Mouse (Mus musculus): ENCODE measurements around the gene Arfgap1. TPM values are rescaled to one million over a fixed set of nuclear protein-coding genes. Genes with fewer than 3 reads are reported as not detected.

Gene Arfgap1
- total and polyA plus RNA-seq, 3 experiments, result 28.8 to 32.2 (median 31.9) TPM

DNA sequence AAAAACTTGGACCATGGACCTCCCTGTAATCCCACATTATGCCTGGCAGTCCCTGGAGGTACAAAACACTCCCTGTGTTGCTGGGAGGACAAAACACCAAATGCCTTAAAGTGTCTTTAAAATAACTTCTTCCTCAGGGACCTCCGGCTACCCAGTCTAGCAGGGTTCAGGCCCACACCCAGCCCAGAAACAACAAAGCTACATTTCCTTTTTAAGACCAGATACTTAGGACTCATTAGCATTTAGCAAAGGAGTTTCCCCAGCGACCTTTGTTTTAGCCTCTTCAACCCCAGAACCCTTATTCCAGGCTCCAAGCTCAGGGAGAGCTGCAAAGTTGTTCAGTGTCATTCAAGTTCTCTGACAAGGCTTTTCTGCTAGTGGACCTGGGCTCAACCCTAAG lies 13.4 kb upstream of the Arfgap1 start:
- H3K27me3 ChIP-seq (ENCODE audit: control insufficient read depth, insufficient read depth, low read length), result 0 out of 2 replicates have a peak, but pooled peaks cover 2% of the 10 kb centered on the region

DNA sequence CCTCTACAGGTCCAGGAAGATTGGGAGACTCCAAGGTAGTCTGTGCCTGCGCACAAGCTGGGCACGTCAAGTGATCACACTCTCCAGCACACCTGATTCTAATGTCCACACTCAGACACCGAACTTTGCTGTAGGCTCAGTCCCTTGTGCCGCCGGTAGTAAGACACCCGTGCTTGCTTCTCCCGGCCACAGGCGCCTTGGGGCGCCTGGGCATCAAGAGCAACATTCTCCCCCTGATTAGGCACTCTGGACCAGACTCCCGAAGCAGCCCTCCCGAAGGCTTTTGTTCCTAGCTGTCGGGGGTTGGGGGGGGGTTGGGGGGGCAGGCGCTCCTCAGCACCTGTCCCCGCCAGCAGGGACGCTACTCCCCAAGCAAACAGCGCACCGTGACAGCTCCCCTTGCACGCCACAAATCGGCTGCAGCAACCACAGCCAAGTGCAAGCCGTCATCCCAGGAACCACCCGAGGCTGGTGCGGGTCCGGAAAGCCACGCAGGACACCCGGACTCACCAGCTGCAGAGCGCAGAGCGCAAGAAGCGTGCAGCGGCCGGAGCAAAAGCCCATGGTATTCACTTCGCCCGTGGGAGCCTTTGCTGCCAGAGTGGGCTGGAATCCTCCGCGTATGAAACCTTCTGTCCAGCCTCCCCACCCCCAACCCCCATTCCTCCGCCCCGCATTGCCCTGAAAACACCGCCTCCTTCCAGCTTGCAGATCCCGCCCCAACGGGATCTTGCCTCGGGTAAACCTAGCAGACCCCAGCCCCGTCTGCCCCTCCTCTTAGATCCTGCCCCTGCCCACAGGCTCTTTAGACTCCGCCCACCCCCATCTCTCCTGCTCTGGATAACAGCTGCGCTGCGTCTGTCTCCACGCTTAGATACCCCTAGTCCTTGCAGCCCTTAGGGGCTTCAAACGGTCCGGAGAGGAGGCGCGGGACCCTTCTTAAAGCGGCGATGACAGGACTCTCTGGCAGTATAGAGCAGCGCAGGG lies 12.7 kb upstream of the Arfgap1 start, which contains the start of gene Nkain4:
Gene Nkain4, minus strand, starts transcription at position 639 of the 987 bp plus-strand sequence.
- TF ChIP-seq CTCF (IDR thresholded peaks at IDR 0.05) (peak; percentile 42), EP300 (IDR thresholded peaks at IDR 0.05; ENCODE audit: insufficient read depth, low read depth, low read length) (no peak), POLR2A (IDR thresholded peaks at IDR 0.05; ENCODE audit: insufficient read depth, low read depth, low read length) (no peak)
- Histone ChIP-seq H3K4me1 (ENCODE audit: control insufficient read depth, insufficient read depth, low read length) (no peaks in the 10 kb centered on the region), H3K9ac (ENCODE audit: low read depth, low read length) (peak within 1 kb of the TSS; percentile 40), H3K79me2 (replicated peaks; ENCODE audit: control insufficient read depth, insufficient read depth, low read length) (no peaks in the 10 kb centered on the region), H3K27ac (no peak within 1 kb of the TSS), H3K36me3 (ENCODE audit: control insufficient read depth, insufficient read depth, low read length) (no peaks in the 10 kb centered on the region), H3K27me3 (ENCODE audit: control insufficient read depth, insufficient read depth, low read length) (0 out of 2 replicates have a peak, but pooled peaks cover 2% of the 10 kb centered on the region), H3K4me3 (peak within 1 kb of the TSS; percentile 47)
- 3% methylated on average over 50 of the region's 52 CpGs for WGBS
- intact Hi-C loops (cut with DNase I), result no loop called here
- DNase-seq, result peak; percentile 30 to 44

More for the DNA sequence above, 13.4 kb upstream of the Arfgap1 start:
- H3K79me2 ChIP-seq (replicated peaks; ENCODE audit: control insufficient read depth, insufficient read depth, low read length), result no peaks in the 10 kb centered on the region
- intact Hi-C loops (cut with DNase I), result no loop called here
- no peaks in the 10 kb centered on the region for H3K36me3 ChIP-seq (ENCODE audit: control insufficient read depth, insufficient read depth, low read length)
- H3K27ac ChIP-seq, result no peak overlapping the region
- no peak overlapping the region for H3K9ac ChIP-seq (ENCODE audit: low read depth, low read length)
- WGBS, result 61% methylated on average over 2 of the region's 2 CpGs
- H3K4me3 ChIP-seq, result no peak overlapping the region
- H3K4me1 ChIP-seq (ENCODE audit: control insufficient read depth, insufficient read depth, low read length), result no peaks in the 10 kb centered on the region
- no peak for DNase-seq
- TF ChIP-seq CTCF (IDR thresholded peaks at IDR 0.05) (no peak), EP300 (IDR thresholded peaks at IDR 0.05; ENCODE audit: insufficient read depth, low read depth, low read length) (no peak), POLR2A (IDR thresholded peaks at IDR 0.05; ENCODE audit: insufficient read depth, low read depth, low read length) (no peak)

DNA sequence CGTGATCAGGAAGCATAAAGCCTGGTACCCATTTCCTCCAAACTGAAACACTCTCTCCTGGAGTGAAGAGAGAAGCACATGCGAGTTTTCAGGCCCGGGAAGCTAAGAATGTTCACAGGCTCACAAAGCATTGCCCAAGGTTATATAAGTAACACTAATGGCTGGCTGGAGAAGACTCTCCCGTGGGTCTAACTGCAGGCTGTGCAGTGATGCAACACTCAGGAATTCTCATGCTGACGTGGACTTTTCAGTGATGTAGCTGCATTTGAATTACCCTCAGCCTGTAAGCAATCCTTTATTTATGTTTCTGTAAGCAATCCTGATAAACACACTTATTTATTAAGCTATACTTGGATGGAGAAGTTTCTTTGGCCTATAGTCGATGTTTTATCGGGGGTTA lies 7.4 kb upstream of the Arfgap1 start:
- H3K79me2 ChIP-seq (replicated peaks; ENCODE audit: control insufficient read depth, insufficient read depth, low read length), result no peaks in the 10 kb centered on the region
- no peak overlapping the region for H3K4me3 ChIP-seq
- no peak overlapping the region for H3K9ac ChIP-seq (ENCODE audit: low read depth, low read length)
- no peaks in the 10 kb centered on the region for H3K36me3 ChIP-seq (ENCODE audit: control insufficient read depth, insufficient read depth, low read length)
- TF ChIP-seq CTCF (IDR thresholded peaks at IDR 0.05) (no peak), EP300 (IDR thresholded peaks at IDR 0.05; ENCODE audit: insufficient read depth, low read depth, low read length) (no peak), POLR2A (IDR thresholded peaks at IDR 0.05; ENCODE audit: insufficient read depth, low read depth, low read length) (no peak)
- WGBS, result 70% methylated on average over 7 of the region's 7 CpGs
- H3K4me1 ChIP-seq (ENCODE audit: control insufficient read depth, insufficient read depth, low read length), result peaks cover 1% of the 10 kb centered on the region; the same call in 1 of the 2 replicates
- 0 out of 2 replicates have a peak, but pooled peaks cover 2% of the 10 kb centered on the region for H3K27me3 ChIP-seq (ENCODE audit: control insufficient read depth, insufficient read depth, low read length)
- no peak overlapping the region for H3K27ac ChIP-seq
- intact Hi-C loops (cut with DNase I), result no loop called here
- no peak for DNase-seq

DNA sequence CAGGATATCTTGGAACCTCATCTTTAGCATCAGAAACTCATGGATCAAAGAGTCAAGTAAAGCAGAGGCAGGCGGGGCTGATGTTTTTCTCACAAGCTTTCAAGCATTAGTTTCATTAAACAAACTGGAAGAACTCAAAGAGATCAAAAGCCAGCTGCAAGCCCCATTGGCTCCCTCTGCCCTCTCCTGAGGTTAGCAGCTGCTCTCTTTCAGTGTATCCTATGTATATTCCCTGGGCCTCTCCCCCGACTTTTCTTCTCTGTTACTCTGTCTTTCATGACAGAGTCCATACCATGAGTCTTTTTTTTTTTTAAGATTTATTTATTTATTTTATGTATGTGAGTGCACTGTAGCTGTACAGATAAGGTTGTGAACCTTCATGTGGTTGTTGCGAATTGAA lies 6.8 kb upstream of the Arfgap1 start:
- Histone ChIP-seq H3K9ac (ENCODE audit: low read depth, low read length) (no peak overlapping the region), H3K27me3 (ENCODE audit: control insufficient read depth, insufficient read depth, low read length) (0 out of 2 replicates have a peak, but pooled peaks cover 2% of the 10 kb centered on the region), H3K4me1 (ENCODE audit: control insufficient read depth, insufficient read depth, low read length) (peaks cover 1% of the 10 kb centered on the region; the same call in 1 of the 2 replicates), H3K36me3 (ENCODE audit: control insufficient read depth, insufficient read depth, low read length) (no peaks in the 10 kb centered on the region), H3K27ac (no peak overlapping the region), H3K79me2 (replicated peaks; ENCODE audit: control insufficient read depth, insufficient read depth, low read length) (no peaks in the 10 kb centered on the region), H3K4me3 (no peak overlapping the region)
- TF ChIP-seq POLR2A (IDR thresholded peaks at IDR 0.05; ENCODE audit: insufficient read depth, low read depth, low read length) (no peak), EP300 (IDR thresholded peaks at IDR 0.05; ENCODE audit: insufficient read depth, low read depth, low read length) (no peak), CTCF (IDR thresholded peaks at IDR 0.05) (no peak)
- no peak for DNase-seq
- 70% methylated on average over 3 of the region's 3 CpGs for WGBS
- intact Hi-C loops (cut with DNase I), result no loop called here

DNA sequence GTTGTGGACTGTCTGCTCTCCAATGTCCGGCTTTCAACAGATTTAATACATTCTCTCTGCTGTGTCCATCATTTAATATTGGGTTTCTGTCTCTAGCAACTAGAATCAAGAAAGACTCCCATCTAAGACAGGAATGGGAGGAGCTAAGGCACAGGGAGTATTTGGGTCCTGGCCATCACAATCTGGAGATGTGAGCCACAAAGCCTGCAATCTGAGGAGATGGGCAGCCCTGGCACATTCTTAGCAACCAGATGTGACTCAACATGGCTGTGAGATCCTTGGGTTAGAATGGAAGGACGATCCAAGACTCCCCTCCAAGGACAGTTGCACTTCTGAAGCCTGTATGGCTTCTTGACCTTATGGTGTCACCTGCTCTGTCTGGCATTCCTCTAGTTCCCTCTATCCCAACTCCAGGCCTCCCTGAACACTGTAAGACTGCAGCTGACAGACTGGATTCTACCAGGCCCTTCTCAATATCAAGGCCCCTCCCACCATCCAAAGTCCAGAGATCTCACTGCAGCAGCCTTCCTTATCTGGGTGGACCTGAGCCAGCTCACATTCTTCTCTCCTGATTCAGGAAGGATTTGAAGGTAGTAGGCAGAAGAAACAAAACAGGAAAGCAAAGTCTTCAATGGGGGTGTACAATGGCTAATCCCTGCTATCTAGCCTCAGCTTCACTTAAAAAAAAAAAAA lies 4.3 kb upstream of the Arfgap1 start:
- H3K36me3 ChIP-seq (ENCODE audit: control insufficient read depth, insufficient read depth, low read length), result no peaks in the 10 kb centered on the region; the same call in 1 of the 2 replicates
- intact Hi-C loops (cut with DNase I), result no loop called here
- TF ChIP-seq CTCF (IDR thresholded peaks at IDR 0.05) (no peak), POLR2A (IDR thresholded peaks at IDR 0.05; ENCODE audit: insufficient read depth, low read depth, low read length) (no peak), EP300 (IDR thresholded peaks at IDR 0.05; ENCODE audit: insufficient read depth, low read depth, low read length) (no peak)
- no peak overlapping the region for H3K4me3 ChIP-seq
- H3K27ac ChIP-seq, result no peak overlapping the region
- H3K79me2 ChIP-seq (replicated peaks; ENCODE audit: control insufficient read depth, insufficient read depth, low read length), result peaks cover 5% of the 10 kb centered on the region
- no peaks in the 10 kb centered on the region for H3K27me3 ChIP-seq (ENCODE audit: control insufficient read depth, insufficient read depth, low read length)
- H3K9ac ChIP-seq (ENCODE audit: low read depth, low read length), result no peak overlapping the region
- WGBS, result 65% methylated on average over 2 of the region's 2 CpGs
- peaks cover 1% of the 10 kb centered on the region; the same call in 1 of the 2 replicates for H3K4me1 ChIP-seq (ENCODE audit: control insufficient read depth, insufficient read depth, low read length)
- peak in 1 of 2 experiments; percentile 22 for DNase-seq

All from heart, adult 2 months (tissue).